Mouse (Mus musculus) sigmoid colon, adult 10 weeks (tissue): Measurements from ENCODE around the gene Hist1h1e. TPM values are rescaled to one million over a fixed set of nuclear protein-coding genes. Genes with fewer than 3 reads are reported as not detected.

Experiments
- polyA plus RNA-seq: library from polyadenylated mRNA; stranded (reverse); fragments of 350-450 nt; fragmentation: Illumina TruSeq; extraction: RNeasy Lipid Tissue Mini Kit (QIAGEN cat#74804); gene quantifications from one replicate; pipeline ENCODE4 v1.2.3, GENCODE M21; 2014; ENCODE audit warnings: low read depth, low replicate concordance

Hist1h1e gene
- 6.3 TPM for polyA plus RNA-seq

DNA sequence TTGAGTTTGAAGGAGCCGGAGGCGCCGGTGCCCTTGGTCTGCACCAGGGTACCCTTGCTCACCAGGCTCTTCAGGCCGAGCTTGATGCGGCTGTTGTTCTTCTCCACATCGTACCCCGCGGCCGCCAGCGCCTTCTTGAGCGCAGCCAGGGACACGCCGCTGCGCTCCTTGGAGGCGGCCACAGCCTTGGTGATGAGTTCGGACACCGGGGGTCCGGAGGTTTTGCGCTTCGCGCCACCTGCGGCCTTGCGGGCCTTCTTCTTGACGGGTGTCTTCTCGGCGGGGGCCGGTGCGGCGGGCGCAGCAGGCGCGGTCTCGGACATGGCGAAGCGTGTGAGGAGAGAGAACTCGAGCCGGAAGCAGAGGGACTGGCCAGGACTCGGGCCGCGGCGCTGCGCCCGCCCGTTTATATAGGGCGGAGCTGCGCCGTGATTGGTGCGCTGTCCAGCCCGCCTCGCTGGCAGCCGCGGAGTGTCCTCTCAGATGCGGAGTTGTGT, at the start of gene Hist1h1e:
Gene Hist1h1e, minus strand, starts transcription at position 384 of the 497 bp plus-strand sequence.

DNA sequence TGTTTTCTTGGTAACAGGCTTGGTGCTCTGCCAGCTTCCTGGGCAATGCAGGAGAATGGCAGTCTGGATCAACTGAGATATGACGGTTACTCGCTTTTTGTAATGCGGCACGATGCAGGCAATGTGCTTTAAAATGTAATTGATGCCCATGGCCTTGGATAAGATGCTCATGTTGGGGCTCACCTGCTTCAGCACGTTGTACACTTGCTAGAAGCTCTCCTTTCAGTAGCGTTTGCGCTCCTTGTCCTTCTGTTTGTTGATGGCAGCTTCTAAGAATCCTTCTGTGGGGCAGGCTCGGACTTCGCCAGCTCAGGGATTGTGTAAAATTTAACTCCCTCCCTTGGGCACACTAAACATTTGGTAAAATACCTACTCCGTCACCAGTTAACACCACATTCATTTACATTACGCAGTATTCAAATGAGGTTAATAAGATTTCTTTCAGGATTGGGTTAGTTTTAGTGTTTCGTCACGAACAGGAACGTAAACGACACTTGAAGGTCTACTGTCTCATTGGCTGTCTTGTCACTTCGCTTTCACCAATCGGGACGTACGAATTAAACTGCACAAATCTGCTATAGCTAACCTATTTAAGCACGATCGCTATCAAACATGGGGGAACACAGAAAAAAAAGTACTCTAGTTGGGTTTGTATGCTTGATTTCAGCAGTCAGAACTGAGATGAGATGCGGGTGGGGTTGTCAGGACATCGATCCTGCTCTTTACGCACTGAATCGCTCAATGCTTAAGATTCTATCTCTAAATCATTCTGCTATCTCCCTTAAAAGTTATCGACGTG, 1.4 kb downstream of the Hist1h1e start, which contains the start of gene Hist1h2be:
Gene Hist1h2be, minus strand, starts transcription at position 392 of the 799 bp plus-strand sequence.

DNA sequence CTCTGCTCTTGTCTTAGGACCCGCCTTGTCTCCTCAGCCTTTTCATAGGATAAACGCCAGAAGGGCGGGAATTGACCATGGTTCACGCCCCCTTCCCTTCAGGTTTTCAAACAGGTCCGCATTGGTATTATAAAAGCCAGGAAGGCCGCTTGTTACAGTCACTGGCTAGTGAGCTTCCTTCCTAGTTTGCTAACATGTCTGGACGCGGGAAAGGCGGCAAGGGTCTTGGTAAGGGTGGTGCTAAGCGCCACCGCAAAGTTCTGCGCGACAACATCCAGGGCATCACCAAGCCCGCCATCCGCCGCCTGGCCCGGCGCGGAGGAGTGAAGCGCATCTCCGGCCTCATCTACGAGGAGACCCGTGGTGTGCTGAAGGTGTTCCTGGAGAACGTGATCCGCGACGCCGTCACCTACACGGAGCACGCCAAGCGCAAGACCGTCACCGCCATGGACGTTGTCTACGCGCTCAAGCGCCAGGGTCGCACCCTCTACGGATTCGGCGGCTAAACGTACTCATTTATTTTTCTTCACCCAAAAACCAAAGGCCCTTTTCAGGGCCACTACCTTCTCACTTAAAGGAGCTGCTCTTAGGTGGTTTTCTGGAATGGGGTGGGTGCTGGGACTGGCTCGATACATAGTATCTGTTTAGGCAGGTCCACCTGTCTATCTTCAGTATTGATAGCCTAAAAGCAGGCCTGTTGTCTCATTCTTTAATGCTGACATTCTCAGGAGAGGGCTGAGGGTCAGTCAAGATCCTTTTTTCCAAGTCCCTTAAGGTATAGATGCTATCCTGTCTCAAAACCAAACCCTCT, 40.7 kb downstream of the Hist1h1e start, which contains the start of gene Hist1h4d:
Gene Hist1h4d, plus strand, starts transcription at position 191 of the 811 bp plus-strand sequence.

DNA sequence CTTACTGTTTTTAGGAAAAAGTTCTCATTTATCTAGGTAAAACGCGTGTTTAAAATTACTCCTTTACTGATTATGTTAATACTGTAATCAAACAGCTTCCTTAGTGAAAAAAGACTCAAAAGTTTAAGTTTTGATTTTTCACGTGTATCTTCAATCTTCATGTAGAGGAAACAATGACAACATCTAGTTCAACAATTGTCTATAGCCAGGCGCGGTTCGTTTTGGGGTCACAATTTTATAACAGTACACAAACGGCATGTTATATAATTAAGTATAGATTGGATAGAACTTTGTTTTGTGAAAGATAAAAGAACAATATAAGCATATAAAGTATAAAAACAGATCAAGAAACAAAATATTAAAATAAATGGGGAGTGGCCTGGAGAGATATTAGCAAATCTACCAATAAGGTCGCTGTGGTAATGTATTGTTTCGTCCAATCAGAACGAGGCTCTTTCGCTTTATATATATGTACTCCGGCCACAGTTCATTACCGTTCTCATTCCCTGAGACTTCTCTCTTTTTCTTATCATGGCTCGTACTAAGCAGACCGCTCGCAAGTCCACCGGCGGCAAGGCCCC, 47.0 kb downstream of the Hist1h1e start, which contains the start of gene Hist1h3d:
Gene Hist1h3d, plus strand, starts transcription at position 493 of the 581 bp plus-strand sequence.

GRCm38 (mm10) chr13:23573898-23574524, 48.3 kb downstream of the Hist1h1e start, which contains the start of the genes Hist1h2bf and Hist1h2ad:
Hist1h2bf (minus strand) TSS chr13:23574196.
Hist1h2ad (plus strand) TSS chr13:23574381.

DNA sequence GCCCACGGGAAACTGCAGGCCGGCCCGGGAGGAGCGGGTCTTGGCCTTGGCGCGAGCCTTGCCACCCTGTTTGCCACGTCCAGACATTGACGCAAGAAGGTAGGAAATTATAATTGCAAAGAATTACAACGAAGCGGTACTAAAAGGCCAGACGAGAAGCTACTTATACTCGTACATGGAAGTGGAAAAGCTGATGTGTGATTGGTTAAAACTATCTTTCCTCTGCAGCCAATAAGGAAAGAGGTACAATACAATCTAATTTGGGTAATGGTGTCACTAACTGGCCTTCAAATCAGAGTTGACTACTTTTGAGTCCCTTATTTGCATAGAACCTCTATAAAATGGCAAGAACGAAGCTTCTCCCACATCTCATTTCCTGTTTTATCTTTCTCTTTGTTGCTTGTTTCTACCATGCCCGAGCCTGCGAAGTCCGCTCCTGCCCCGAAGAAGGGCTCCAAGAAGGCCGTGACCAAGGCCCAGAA, 51.3 kb downstream of the Hist1h1e start, which contains the start of the genes Hist1h2ae and Hist1h2bg:
Gene Hist1h2ae, minus strand, starts transcription at position 199 of the 482 bp plus-strand sequence.
Gene Hist1h2bg, plus strand, starts transcription at position 375 of the 482 bp plus-strand sequence.

Other genes starting within 250 kb of the Hist1h1e start
- gene Abt1, start 198.7 kb downstream of the Hist1h1e start, polyA plus RNA-seq: 2.2 TPM
- gene Btn1a1, start 156.7 kb downstream of the Hist1h1e start, polyA plus RNA-seq: 4.6 TPM
- gene Btn2a2, start 133.7 kb downstream of the Hist1h1e start, polyA plus RNA-seq: not detected
- not detected for gene Hist1h4h, start 91.5 kb downstream of the Hist1h1e start, polyA plus RNA-seq
- not detected for gene Hist1h2af, start 88.7 kb downstream of the Hist1h1e start, polyA plus RNA-seq
- not detected for gene Hist1h3g, start 87.1 kb downstream of the Hist1h1e start, polyA plus RNA-seq
- 2.1 TPM for gene Hist1h2bh, start 79.2 kb downstream of the Hist1h1e start, polyA plus RNA-seq
- gene Hist1h3f, start 78.5 kb downstream of the Hist1h1e start, polyA plus RNA-seq: not detected
- not detected for gene Hist1h4f, start 70.9 kb downstream of the Hist1h1e start, polyA plus RNA-seq
- 3.9 TPM for gene Hist1h1d, start 69.3 kb downstream of the Hist1h1e start, polyA plus RNA-seq
- gene Hist1h3e, start 60.2 kb downstream of the Hist1h1e start, polyA plus RNA-seq: not detected
- gene Hist1h2ae, start 51.3 kb downstream of the Hist1h1e start, polyA plus RNA-seq: not detected
- 3.6 TPM for gene Hist1h2bg, start 51.2 kb downstream of the Hist1h1e start, polyA plus RNA-seq
- not detected for gene Hist1h2bf, start 48.4 kb downstream of the Hist1h1e start, polyA plus RNA-seq
- not detected for gene Hist1h2ad, start 48.2 kb downstream of the Hist1h1e start, polyA plus RNA-seq
- gene Hist1h3d, start 46.8 kb downstream of the Hist1h1e start, polyA plus RNA-seq: 6.7 TPM
- gene Hist1h4d, start 41.0 kb downstream of the Hist1h1e start, polyA plus RNA-seq: 2.3 TPM
- gene Hist1h2be, start 1.4 kb downstream of the Hist1h1e start, polyA plus RNA-seq: 16.9 TPM
- gene Hist1h2ac, start 61.4 kb upstream of the Hist1h1e start, polyA plus RNA-seq: 9.6 TPM
- gene Hist1h2bc, start 61.6 kb upstream of the Hist1h1e start, polyA plus RNA-seq: 364 TPM
- not detected for gene Hist1h1t, start 73.3 kb upstream of the Hist1h1e start, polyA plus RNA-seq
- gene Hist1h4c, start 75.9 kb upstream of the Hist1h1e start, polyA plus RNA-seq: 2.2 TPM
- 13.2 TPM for gene Hfe, start 88.3 kb upstream of the Hist1h1e start, polyA plus RNA-seq
- gene Hist1h1c, start 116.2 kb upstream of the Hist1h1e start, polyA plus RNA-seq: 96.7 TPM
- gene Hist1h3c, start 123.0 kb upstream of the Hist1h1e start, polyA plus RNA-seq: not detected
- gene Hist1h2bb, start 124.2 kb upstream of the Hist1h1e start, polyA plus RNA-seq: not detected
- gene Hist1h2ab, start 128.6 kb upstream of the Hist1h1e start, polyA plus RNA-seq: not detected
- gene Hist1h3b, start 129.7 kb upstream of the Hist1h1e start, polyA plus RNA-seq: not detected
- not detected for gene Hist1h4b, start 134.5 kb upstream of the Hist1h1e start, polyA plus RNA-seq
- not detected for gene Hist1h4a, start 138.7 kb upstream of the Hist1h1e start, polyA plus RNA-seq
- gene Hist1h3a, start 139.8 kb upstream of the Hist1h1e start, polyA plus RNA-seq: not detected
- gene Hist1h1a, start 141.1 kb upstream of the Hist1h1e start, polyA plus RNA-seq: not detected
- gene Trim38, start 147.4 kb upstream of the Hist1h1e start, polyA plus RNA-seq: 1.1 TPM
- 0.76 TPM for gene Slc17a2, start 184.4 kb upstream of the Hist1h1e start, polyA plus RNA-seq
- 0.25 TPM for gene Slc17a3, start 216.9 kb upstream of the Hist1h1e start, polyA plus RNA-seq
- gene Slc17a1, start 245.2 kb upstream of the Hist1h1e start, polyA plus RNA-seq: not detected